Mouse (Mus musculus): ENCODE results near the gene Lep. TPM values are rescaled to one million over a fixed set of nuclear protein-coding genes. Genes with fewer than 3 reads are reported as not detected.

The Lep gene
- not detected in 2 replicates for polyA plus RNA-seq (2012; rRNA removed)

DNA sequence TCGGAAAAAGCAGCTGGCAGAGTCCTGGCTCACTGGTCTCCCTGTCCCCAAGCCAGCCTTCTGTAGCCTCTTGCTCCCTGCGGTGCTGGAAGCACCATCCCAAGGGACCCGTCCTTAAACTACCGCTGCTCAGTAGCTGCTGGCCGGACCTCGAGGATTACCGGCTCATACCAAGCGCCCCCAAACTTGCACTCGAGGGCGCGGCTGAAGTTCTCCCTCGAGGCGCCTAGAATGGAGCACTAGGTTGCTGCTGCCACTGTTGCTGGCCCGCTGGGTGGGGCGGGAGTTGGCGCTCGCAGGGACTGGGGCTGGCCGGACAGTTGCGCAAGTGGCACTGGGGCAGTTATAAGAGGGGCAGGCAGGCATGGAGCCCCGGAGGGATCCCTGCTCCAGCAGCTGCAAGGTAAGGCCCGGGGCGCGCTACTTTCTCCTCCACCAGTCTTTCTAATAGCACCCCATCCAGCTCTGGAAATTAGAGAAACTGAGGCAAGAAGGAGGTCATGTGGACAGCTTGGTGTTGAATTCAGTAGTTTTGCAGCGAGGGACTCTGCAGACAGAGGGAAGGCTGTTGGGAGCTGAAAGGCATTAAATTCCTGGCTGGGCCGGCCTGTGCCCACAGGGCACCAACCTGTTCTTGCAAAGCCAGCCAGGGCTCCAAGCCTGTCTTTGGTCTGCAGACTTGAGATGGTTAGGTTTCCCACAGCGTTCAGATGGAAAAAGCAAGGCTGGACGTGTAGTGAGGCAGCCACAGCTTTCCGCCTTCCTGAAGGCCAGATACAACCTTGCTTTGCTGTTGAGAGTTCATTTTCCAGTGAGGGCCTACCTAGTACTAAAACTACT lies at the start of gene Lep:
Gene Lep, plus strand, starts transcription at position 375 of the 840 bp plus-strand sequence.
- no peaks in the 10 kb centered on the region for H3K27me3 ChIP-seq (ENCODE audit: control insufficient read depth, insufficient read depth, low read length)
- 38% methylated on average over 28 of the region's 28 CpGs for whole genome bisulfite sequencing
- H3K4me3 ChIP-seq (replicated peaks; ENCODE audit: insufficient read depth, low read depth, low read length): no peak within 1 kb of the TSS
- TF ChIP-seq CTCF (IDR thresholded peaks at IDR 0.05; ENCODE audit: borderline replicate concordance, insufficient read depth, low read depth, low read length): no peak
- H3K27ac ChIP-seq (ENCODE audit: insufficient read depth, low read length): no peak within 1 kb of the TSS
- DNase-seq: peak; percentile 48 to 72
- peaks cover 16% of the 10 kb centered on the region for H3K4me1 ChIP-seq (ENCODE audit: control insufficient read depth, insufficient read depth, low read length)

DNA sequence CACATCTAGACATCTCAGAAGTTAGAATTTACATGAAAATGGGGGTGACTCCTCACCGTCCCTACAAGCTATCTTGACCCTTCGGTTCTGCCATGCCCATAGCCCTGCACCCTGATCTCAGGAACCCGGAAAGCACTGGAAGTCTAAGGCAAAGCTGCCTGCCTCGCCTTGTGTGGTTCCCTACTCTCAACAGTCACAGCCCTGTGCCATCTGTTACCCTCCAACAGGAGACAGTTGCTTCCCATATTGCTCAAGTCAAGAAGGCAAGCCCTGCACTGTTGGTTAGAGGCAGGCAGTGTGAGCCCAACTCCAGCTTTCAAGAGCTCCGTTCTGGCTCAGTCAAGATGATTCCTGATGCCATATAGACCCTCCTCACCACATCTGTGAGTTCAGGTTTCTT lies 48.4 kb upstream of the Lep start:
- DNase-seq: peak; percentile 65 to 77
- TF ChIP-seq CTCF (IDR thresholded peaks at IDR 0.05; ENCODE audit: borderline replicate concordance, insufficient read depth, low read depth, low read length) (no peak), POLR2A (IDR thresholded peaks at IDR 0.05; ENCODE audit: borderline replicate concordance, insufficient read depth, low read length) (no peak)

DNA sequence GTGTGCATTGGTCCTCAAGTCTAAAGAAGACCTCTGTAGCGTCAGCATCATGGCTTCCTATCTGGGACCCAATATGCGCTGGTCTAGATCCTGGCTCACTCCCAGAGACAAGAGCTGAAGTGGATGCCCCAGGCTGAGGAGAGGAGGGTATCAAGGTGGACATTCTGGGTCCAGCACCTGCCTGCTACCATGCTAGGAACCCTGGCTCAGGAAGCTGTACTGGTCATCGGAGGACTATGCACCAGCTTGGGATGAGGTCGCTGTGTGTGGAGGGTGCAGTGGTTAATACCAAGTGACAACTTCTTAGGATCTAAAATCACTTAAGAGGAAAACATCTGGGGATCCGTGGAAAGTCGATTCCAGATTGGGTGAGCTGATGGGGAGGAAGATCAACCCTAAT lies 46.8 kb upstream of the Lep start:
- no peak for TF ChIP-seq CTCF (IDR thresholded peaks at IDR 0.05; ENCODE audit: borderline replicate concordance, insufficient read depth, low read depth, low read length)
- TF ChIP-seq POLR2A (IDR thresholded peaks at IDR 0.05; ENCODE audit: borderline replicate concordance, insufficient read depth, low read length): no peak
- Histone ChIP-seq H3K27ac (ENCODE audit: insufficient read depth, low read length) (no peak overlapping the region), H3K4me1 (ENCODE audit: control insufficient read depth, insufficient read depth, low read length) (peaks cover 33% of the 10 kb centered on the region), H3K4me3 (replicated peaks; ENCODE audit: insufficient read depth, low read depth, low read length) (no peak overlapping the region), H3K27me3 (ENCODE audit: control insufficient read depth, insufficient read depth, low read length) (no peaks in the 10 kb centered on the region)
- no peak for DNase-seq
- WGBS: 97% methylated on average over 6 of the region's 6 CpGs

More for the DNA sequence above, 48.4 kb upstream of the Lep start:
- Histone ChIP-seq H3K27me3 (ENCODE audit: control insufficient read depth, insufficient read depth, low read length) (no peaks in the 10 kb centered on the region), H3K4me3 (replicated peaks; ENCODE audit: insufficient read depth, low read depth, low read length) (no peak overlapping the region), H3K4me1 (ENCODE audit: control insufficient read depth, insufficient read depth, low read length) (peaks cover 24% of the 10 kb centered on the region), H3K27ac (ENCODE audit: insufficient read depth, low read length) (peak overlapping the region; percentile 39)
- 32% methylated on average over 5 of the region's 5 CpGs for WGBS

DNA sequence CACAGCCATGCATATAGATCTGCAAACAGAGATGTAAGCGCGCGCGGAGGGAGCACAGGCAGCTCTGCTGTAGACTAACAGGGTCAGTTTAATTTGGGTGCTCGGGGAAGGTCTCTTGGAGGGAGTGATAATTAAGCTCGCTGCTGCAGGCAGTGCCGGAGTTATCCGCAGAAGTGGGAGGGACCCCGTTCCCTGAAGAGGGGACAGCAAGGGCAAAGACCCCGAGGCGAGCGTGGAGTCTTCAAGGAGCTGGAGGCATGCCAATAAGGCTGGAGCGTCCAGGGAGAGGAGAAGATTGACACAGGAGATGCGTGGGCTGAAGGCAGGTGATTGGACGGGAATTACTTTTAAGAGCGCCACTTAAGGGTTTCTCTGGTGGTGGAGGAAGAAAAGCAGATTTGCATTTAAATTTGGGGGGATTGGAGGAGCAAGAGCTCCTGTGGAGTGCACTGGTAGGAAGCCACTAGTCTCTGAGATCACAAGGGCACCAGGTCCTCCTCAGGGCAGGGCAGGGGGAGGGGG lies 43.1 kb upstream of the Lep start:
- no peak for TF ChIP-seq CTCF (IDR thresholded peaks at IDR 0.05; ENCODE audit: borderline replicate concordance, insufficient read depth, low read depth, low read length)
- no peak for TF ChIP-seq POLR2A (IDR thresholded peaks at IDR 0.05; ENCODE audit: borderline replicate concordance, insufficient read depth, low read length)
- peak; percentile 43 to 63 for DNase-seq
- no peaks in the 10 kb centered on the region for H3K27me3 ChIP-seq (ENCODE audit: control insufficient read depth, insufficient read depth, low read length)
- H3K4me3 ChIP-seq (replicated peaks; ENCODE audit: insufficient read depth, low read depth, low read length): peak overlapping the region; percentile 3
- 16% methylated on average over 16 of the region's 16 CpGs for WGBS
- no peak overlapping the region for H3K27ac ChIP-seq (ENCODE audit: insufficient read depth, low read length)
- peaks cover 38% of the 10 kb centered on the region for H3K4me1 ChIP-seq (ENCODE audit: control insufficient read depth, insufficient read depth, low read length)

DNA sequence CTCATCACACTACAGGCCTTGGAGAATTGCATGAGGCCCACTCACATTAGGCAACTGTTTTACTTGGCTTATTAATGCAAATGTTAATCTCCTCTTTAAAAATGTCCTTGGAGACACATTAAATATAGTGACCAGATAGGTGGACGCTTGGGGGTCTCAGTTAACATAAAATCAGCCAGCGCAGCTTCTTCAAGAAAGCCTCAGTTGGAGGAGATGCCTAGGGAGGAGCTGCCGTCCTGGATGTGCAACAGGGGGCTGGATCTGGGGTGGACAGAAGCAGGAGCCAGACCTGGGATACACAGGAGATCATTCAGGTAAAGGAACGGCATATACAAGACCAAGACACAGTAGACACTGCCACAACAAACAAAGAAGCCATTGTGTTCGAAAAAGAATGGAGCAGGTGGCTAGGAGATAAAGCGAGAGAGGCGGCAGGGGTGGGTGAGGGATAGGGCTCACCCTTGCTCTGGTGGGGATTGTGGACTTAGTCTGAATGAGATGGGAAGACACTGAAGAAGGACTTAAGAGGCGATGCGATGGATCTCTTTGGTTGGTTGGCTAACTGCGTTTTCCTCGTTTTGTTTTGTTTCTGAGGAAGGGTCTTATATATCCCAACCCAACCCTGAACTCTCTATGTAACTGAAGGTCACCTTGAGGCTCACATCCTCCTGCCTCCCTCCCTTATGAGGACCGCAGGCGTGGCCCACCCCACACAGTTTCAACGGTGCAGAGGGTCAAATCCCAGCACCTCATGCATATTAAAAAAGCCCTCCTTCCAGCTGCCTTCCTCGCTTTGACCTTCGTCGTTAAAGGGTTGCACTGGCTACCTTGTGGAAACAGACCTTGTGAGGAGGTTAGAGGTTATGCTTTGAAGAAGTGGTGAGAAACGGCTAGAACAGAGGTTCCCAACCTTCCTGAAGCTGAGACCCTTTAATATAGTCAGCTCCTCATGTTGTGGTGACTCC lies 40.0 kb upstream of the Lep start:
- DNase-seq: no peak
- Histone ChIP-seq H3K27ac (ENCODE audit: insufficient read depth, low read length) (no peak overlapping the region), H3K27me3 (ENCODE audit: control insufficient read depth, insufficient read depth, low read length) (no peaks in the 10 kb centered on the region), H3K4me1 (ENCODE audit: control insufficient read depth, insufficient read depth, low read length) (peaks cover 45% of the 10 kb centered on the region), H3K4me3 (replicated peaks; ENCODE audit: insufficient read depth, low read depth, low read length) (no peak overlapping the region)
- TF ChIP-seq POLR2A (IDR thresholded peaks at IDR 0.05; ENCODE audit: borderline replicate concordance, insufficient read depth, low read length) (no peak), CTCF (IDR thresholded peaks at IDR 0.05; ENCODE audit: borderline replicate concordance, insufficient read depth, low read depth, low read length) (no peak)
- WGBS: 84% methylated on average over 18 of the region's 18 CpGs

DNA sequence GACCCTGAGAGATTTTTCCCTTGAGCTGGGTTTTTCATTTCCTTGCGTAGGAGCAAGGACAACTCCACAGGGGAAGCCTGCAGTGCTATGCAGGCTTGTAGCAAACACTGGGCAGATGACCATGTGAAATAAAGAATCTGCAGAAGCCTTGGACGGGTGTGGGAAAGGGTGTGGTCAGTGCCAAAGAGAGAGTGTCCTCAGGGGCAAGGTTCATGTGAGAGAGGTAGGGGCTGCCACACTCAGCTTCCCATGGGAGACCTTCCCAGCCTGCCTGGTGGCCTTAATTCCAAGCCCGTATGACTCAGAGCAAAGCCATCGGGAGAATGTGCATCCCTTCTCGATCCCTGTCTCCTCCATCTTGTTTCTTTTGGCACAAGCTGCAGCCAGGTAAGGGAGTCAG lies 39.1 kb upstream of the Lep start:
- 25% methylated on average over 5 of the region's 5 CpGs for WGBS
- no peaks in the 10 kb centered on the region for H3K27me3 ChIP-seq (ENCODE audit: control insufficient read depth, insufficient read depth, low read length)
- no peak for TF ChIP-seq CTCF (IDR thresholded peaks at IDR 0.05; ENCODE audit: borderline replicate concordance, insufficient read depth, low read depth, low read length)
- no peak for TF ChIP-seq POLR2A (IDR thresholded peaks at IDR 0.05; ENCODE audit: borderline replicate concordance, insufficient read depth, low read length)

DNA sequence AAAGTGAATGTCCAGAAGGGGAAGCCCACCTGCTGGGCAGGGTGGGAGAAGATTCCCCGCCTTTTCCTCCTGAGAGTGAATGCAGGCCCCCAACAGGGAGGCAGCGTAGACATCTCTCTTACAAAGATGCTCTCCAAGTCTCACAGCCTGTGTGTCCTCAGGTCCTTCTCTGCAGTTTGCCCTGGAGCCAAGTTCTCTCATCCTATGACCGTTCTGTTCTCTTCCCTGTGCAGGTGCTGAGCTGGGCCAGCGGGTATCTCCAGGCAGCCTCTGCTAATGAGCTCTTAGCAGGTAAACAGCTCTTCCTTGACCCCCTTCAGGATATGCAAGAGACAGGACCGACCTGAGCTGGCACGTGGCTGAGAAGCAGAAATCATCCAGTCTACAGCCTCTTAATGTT lies 38.5 kb upstream of the Lep start:
- WGBS: 19% methylated on average over 6 of the region's 6 CpGs
- DNase-seq: peak in 1 of 2 experiments; percentile 41
- Histone ChIP-seq H3K4me3 (replicated peaks; ENCODE audit: insufficient read depth, low read depth, low read length) (no peak overlapping the region), H3K4me1 (ENCODE audit: control insufficient read depth, insufficient read depth, low read length) (peaks cover 34% of the 10 kb centered on the region), H3K27ac (ENCODE audit: insufficient read depth, low read length) (no peak overlapping the region), H3K27me3 (ENCODE audit: control insufficient read depth, insufficient read depth, low read length) (no peaks in the 10 kb centered on the region)
- TF ChIP-seq POLR2A (IDR thresholded peaks at IDR 0.05; ENCODE audit: borderline replicate concordance, insufficient read depth, low read length): no peak
- no peak for TF ChIP-seq CTCF (IDR thresholded peaks at IDR 0.05; ENCODE audit: borderline replicate concordance, insufficient read depth, low read depth, low read length)

More for the DNA sequence above, 39.1 kb upstream of the Lep start:
- DNase-seq: no peak
- Histone ChIP-seq H3K4me3 (replicated peaks; ENCODE audit: insufficient read depth, low read depth, low read length) (no peak overlapping the region), H3K4me1 (ENCODE audit: control insufficient read depth, insufficient read depth, low read length) (peaks cover 37% of the 10 kb centered on the region), H3K27ac (ENCODE audit: insufficient read depth, low read length) (peak overlapping the region; percentile 36; the same call in 1 of the 2 replicates)

Data from cerebellum, adult 2 months (tissue).